Mouse (Mus musculus): ENCODE data around the gene Unc45a. TPM values are rescaled to one million over a fixed set of nuclear protein-coding genes. Genes with fewer than 3 reads are reported as not detected.

Gene Unc45a
- polyA plus RNA-seq, 1 experiment: 105 TPM

DNA sequence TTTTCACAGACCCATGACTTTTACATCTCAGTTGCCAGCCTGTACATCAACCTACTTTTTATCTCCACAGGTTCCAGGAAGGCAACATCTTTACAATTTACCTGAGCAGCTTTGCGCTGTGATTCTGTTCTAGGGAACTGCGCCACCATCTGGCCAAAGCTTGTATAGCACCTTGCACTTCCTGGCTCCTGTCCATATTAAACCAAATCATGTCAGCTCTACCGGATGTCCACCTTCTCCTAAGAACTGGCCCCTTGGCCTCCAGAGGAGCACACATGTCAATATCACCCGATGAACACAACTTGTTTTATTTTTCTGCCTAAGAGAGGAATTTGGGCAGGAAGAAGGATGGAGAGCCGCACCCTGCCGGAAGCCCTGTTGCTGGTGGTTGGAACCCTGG is 36.7 kb upstream of the Unc45a start:
- TF ChIP-seq CTCF (IDR thresholded peaks at IDR 0.05; ENCODE audit: borderline replicate concordance, control insufficient read depth, extremely low read depth, insufficient read depth, low read length, poor library complexity): no peak
- TF ChIP-seq POLR2A (IDR thresholded peaks at IDR 0.05; ENCODE audit: control insufficient read depth, extremely low read depth, insufficient read depth, low read length, poor library complexity): no peak
- Histone ChIP-seq H3K27me3 (ENCODE audit: control insufficient read depth, insufficient read depth, low read length) (no peaks in the 10 kb centered on the region), H3K4me1 (replicated peaks; ENCODE audit: control insufficient read depth, insufficient read depth, low read length) (peaks cover 33% of the 10 kb centered on the region), H3K4me3 (ENCODE audit: control insufficient read depth, insufficient read depth, low read length) (no peak overlapping the region), H3K36me3 (ENCODE audit: control insufficient read depth, insufficient read depth, low read length) (no peaks in the 10 kb centered on the region), H3K27ac (ENCODE audit: control insufficient read depth, insufficient read depth, low read length) (no peak overlapping the region)
- 49% methylated on average over 6 of the region's 6 CpGs for WGBS
- DNase-seq: peak; percentile 71

DNA sequence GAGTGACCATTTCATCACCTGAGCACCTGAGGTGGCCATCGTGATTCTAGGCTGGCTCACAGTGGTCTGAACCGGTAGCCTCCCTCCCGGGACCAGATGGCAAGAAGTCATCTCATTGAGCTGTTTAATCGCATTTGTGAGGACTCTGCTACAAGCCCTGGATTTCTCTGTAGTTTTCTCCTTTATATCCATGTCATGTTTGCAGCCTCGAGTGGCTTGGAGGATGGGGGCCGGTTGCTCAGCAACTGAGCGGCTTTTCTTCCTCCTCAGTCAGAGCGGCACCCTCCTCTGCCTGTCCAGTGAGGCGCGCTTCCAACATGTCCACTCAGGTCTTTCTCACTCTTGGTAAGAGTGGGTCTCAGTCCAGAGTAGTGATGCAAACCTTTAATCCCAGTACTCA is 35.4 kb upstream of the Unc45a start:
- H3K36me3 ChIP-seq (ENCODE audit: control insufficient read depth, insufficient read depth, low read length): no peaks in the 10 kb centered on the region

DNA sequence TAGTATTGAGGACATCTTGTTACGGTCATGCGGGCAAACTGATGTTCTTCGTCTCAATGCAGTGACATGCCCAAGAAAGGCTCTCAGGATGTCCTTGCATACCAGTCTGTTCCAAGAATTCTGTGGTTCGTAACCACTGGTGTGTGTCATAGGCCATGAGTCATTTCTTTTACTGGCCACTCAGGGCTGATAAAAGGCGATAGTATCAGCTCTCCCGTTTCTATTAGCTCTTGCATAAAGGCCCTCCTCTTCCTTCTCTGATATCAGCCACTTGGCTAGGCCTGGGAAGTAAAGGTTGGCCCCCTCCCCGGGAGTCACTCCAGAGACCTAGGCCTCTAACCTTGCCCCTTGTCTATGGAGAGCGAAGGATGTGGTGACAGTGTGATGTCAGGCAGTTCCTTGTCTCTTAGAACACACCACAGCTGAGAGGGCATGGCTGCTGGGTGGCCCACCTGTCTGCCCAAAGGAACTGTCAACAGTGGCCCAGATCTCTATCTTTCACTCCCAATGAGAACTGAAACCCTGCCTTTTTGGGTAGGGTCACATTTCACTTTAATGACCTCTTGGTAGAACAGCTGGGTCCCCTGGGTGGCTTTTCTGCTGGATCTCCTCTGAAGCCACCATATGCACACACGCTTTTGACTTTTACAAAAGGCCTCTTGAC is 34.7 kb upstream of the Unc45a start:
- no peak overlapping the region for H3K4me3 ChIP-seq (ENCODE audit: control insufficient read depth, insufficient read depth, low read length)
- 0 out of 2 replicates have a peak overlapping the region, but pooled peaks have one; percentile 40 for H3K27ac ChIP-seq (ENCODE audit: control insufficient read depth, insufficient read depth, low read length)
- H3K36me3 ChIP-seq (ENCODE audit: control insufficient read depth, insufficient read depth, low read length): no peaks in the 10 kb centered on the region
- peaks cover 38% of the 10 kb centered on the region for H3K4me1 ChIP-seq (replicated peaks; ENCODE audit: control insufficient read depth, insufficient read depth, low read length)
- DNase-seq: no peak
- H3K27me3 ChIP-seq (ENCODE audit: control insufficient read depth, insufficient read depth, low read length): no peaks in the 10 kb centered on the region
- no peak for TF ChIP-seq CTCF (IDR thresholded peaks at IDR 0.05; ENCODE audit: borderline replicate concordance, control insufficient read depth, extremely low read depth, insufficient read depth, low read length, poor library complexity)
- TF ChIP-seq POLR2A (IDR thresholded peaks at IDR 0.05; ENCODE audit: control insufficient read depth, extremely low read depth, insufficient read depth, low read length, poor library complexity): no peak
- 49% methylated on average over 9 of the region's 9 CpGs for WGBS

More for the DNA sequence above, 35.4 kb upstream of the Unc45a start:
- TF ChIP-seq POLR2A (IDR thresholded peaks at IDR 0.05; ENCODE audit: control insufficient read depth, extremely low read depth, insufficient read depth, low read length, poor library complexity): no peak
- TF ChIP-seq CTCF (IDR thresholded peaks at IDR 0.05; ENCODE audit: borderline replicate concordance, control insufficient read depth, extremely low read depth, insufficient read depth, low read length, poor library complexity): no peak
- no peak for DNase-seq
- Histone ChIP-seq H3K4me1 (replicated peaks; ENCODE audit: control insufficient read depth, insufficient read depth, low read length) (peaks cover 38% of the 10 kb centered on the region), H3K27ac (ENCODE audit: control insufficient read depth, insufficient read depth, low read length) (no peak overlapping the region), H3K4me3 (ENCODE audit: control insufficient read depth, insufficient read depth, low read length) (no peak overlapping the region), H3K27me3 (ENCODE audit: control insufficient read depth, insufficient read depth, low read length) (no peaks in the 10 kb centered on the region)
- 84% methylated on average over 10 of the region's 10 CpGs for WGBS

DNA sequence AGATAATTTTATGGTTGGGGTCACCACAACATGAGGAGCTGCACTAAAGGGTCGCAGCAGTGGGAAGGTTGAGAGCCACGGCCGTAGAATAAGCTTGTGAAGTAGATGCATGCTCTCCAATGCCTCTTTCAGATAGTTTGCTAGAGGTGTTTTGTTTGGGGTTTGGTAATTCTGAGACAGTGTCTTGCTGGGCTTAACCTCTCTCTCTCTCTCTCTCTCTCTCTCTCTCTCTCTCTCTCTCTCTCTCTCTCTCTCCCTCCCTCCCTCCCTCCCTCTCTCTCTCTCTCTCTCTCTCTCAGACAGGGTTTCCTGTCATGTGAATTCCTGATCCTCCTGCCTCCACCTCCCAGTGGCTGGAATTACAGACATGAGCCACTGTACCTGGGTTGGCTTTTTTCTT is 33.9 kb upstream of the Unc45a start:
- Histone ChIP-seq H3K27ac (ENCODE audit: control insufficient read depth, insufficient read depth, low read length) (peak overlapping the region; percentile 54; the same call in 1 of the 2 replicates), H3K36me3 (ENCODE audit: control insufficient read depth, insufficient read depth, low read length) (no peaks in the 10 kb centered on the region), H3K4me3 (ENCODE audit: control insufficient read depth, insufficient read depth, low read length) (no peak overlapping the region), H3K27me3 (ENCODE audit: control insufficient read depth, insufficient read depth, low read length) (no peaks in the 10 kb centered on the region), H3K4me1 (replicated peaks; ENCODE audit: control insufficient read depth, insufficient read depth, low read length) (peaks cover 43% of the 10 kb centered on the region)
- 84% methylated on average over 3 of the region's 3 CpGs for WGBS
- TF ChIP-seq POLR2A (IDR thresholded peaks at IDR 0.05; ENCODE audit: control insufficient read depth, extremely low read depth, insufficient read depth, low read length, poor library complexity) (no peak), CTCF (IDR thresholded peaks at IDR 0.05; ENCODE audit: borderline replicate concordance, control insufficient read depth, extremely low read depth, insufficient read depth, low read length, poor library complexity) (no peak)
- no peak for DNase-seq

DNA sequence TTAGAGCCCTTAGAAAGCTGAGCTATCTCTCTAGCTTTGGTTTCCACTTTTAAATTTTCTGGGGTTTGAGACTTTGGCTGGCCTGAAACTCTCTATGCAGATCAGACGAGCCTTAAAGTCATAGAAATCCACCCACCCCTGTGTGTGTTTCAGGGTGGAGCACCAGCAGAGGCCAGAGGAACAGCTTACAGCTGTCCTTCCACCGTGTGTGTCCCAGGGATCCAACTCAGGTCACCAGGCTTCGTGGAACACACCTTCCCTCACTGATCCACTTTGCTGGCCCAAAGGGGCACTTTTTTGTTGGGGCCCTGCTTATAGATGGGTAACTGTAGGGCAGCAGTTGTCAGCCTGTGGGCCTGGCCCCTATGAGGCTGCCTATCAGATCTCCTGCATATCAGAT is 33.5 kb upstream of the Unc45a start:
- WGBS: 36% methylated on average over 3 of the region's 3 CpGs
- Histone ChIP-seq H3K27ac (ENCODE audit: control insufficient read depth, insufficient read depth, low read length) (peak overlapping the region; percentile 54), H3K4me1 (replicated peaks; ENCODE audit: control insufficient read depth, insufficient read depth, low read length) (peaks cover 47% of the 10 kb centered on the region), H3K36me3 (ENCODE audit: control insufficient read depth, insufficient read depth, low read length) (no peaks in the 10 kb centered on the region), H3K4me3 (ENCODE audit: control insufficient read depth, insufficient read depth, low read length) (no peak overlapping the region), H3K27me3 (ENCODE audit: control insufficient read depth, insufficient read depth, low read length) (no peaks in the 10 kb centered on the region)
- TF ChIP-seq CTCF (IDR thresholded peaks at IDR 0.05; ENCODE audit: borderline replicate concordance, control insufficient read depth, extremely low read depth, insufficient read depth, low read length, poor library complexity) (no peak), POLR2A (IDR thresholded peaks at IDR 0.05; ENCODE audit: control insufficient read depth, extremely low read depth, insufficient read depth, low read length, poor library complexity) (no peak)
- no peak for DNase-seq

DNA sequence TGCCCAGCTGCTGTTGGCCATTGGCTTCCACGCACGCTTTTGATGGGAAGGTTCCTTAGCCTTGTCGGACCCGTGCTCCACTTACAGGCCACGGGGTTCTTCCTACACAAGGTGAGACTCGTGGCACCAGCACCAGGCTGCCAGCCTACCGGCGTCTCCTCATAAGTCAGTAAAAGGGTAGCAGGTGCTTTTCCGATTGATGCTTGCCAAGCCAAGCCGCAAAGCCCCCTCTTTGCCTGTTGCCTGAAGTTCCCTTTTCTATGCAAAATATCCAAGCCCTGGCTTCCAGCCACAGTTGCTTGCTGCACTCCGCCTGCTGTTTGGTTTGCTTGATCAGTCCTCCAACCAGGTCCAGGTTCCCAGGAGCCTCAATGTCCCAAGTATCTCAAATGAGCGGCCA is 33.0 kb upstream of the Unc45a start:
- Histone ChIP-seq H3K27me3 (ENCODE audit: control insufficient read depth, insufficient read depth, low read length) (no peaks in the 10 kb centered on the region), H3K36me3 (ENCODE audit: control insufficient read depth, insufficient read depth, low read length) (no peaks in the 10 kb centered on the region), H3K4me3 (ENCODE audit: control insufficient read depth, insufficient read depth, low read length) (no peak overlapping the region), H3K27ac (ENCODE audit: control insufficient read depth, insufficient read depth, low read length) (peak overlapping the region; percentile 54), H3K4me1 (replicated peaks; ENCODE audit: control insufficient read depth, insufficient read depth, low read length) (peaks cover 52% of the 10 kb centered on the region)
- 10% methylated on average over 12 of the region's 12 CpGs for WGBS
- TF ChIP-seq CTCF (IDR thresholded peaks at IDR 0.05; ENCODE audit: borderline replicate concordance, control insufficient read depth, extremely low read depth, insufficient read depth, low read length, poor library complexity) (no peak), POLR2A (IDR thresholded peaks at IDR 0.05; ENCODE audit: control insufficient read depth, extremely low read depth, insufficient read depth, low read length, poor library complexity) (no peak)
- peak; percentile 45 for DNase-seq
